Mouse (Mus musculus) gastrocnemius, postnatal 10 days (tissue): ENCODE results near the gene Slc16a3. TPM values are rescaled to one million over a fixed set of nuclear protein-coding genes. Genes with fewer than 3 reads are reported as not detected.

Experiments used
- total RNA-seq, 2 experiments: library from RNA; stranded (reverse); gene quantifications; 2 replicates each; pipeline ENCODE4 v1.2.3; 2021

The Slc16a3 gene
- total RNA-seq, 2 experiments from 2014 or later = 193 to 232 TPM

Other genes with a start within 250 kb of the Slc16a3 start
- 10 to 100 TPM; 34.9 to 35.6 TPM for gene Cenpx, start 234.7 kb upstream of the Slc16a3 start, total RNA-seq
- 10 to 100 TPM in 1 of 2 experiments, 1 to 10 TPM in 1; 7.7 to 10.1 TPM for gene Lrrc45, start 234.6 kb upstream of the Slc16a3 start, total RNA-seq
- gene Rac3, start 227.0 kb upstream of the Slc16a3 start, total RNA-seq = 1 to 10 TPM; 1.8 to 2.7 TPM
- gene Dcxr, start 221.2 kb upstream of the Slc16a3 start, total RNA-seq = 1 to 10 TPM; 3.4 to 3.7 TPM
- gene Cbr2, start 216.4 kb upstream of the Slc16a3 start, total RNA-seq = 10 to 100 TPM in 1 of 2 experiments, 1 to 10 TPM in 1; 9.9 to 10.8 TPM
- 10 to 100 TPM; 13.3 to 15.9 TPM for gene Hmga1b, start 185.7 kb upstream of the Slc16a3 start, total RNA-seq
- 1 to 10 TPM; 6.3 to 7.7 TPM for gene Rfng, start 164.3 kb upstream of the Slc16a3 start, total RNA-seq
- 10 to 100 TPM; 57.3 to 61.5 TPM for gene Gps1, start 164.2 kb upstream of the Slc16a3 start, total RNA-seq
- gene Dus1l, start 152.1 kb upstream of the Slc16a3 start, total RNA-seq = 10 to 100 TPM; 29.9 to 34.0 TPM
- gene Fasn, start 123.9 kb upstream of the Slc16a3 start, total RNA-seq = 10 to 100 TPM; 21.8 to 26.4 TPM
- gene Ccdc57, start 15.6 kb upstream of the Slc16a3 start, total RNA-seq = 1 to 10 TPM; 2.5 to 4.8 TPM
- 10 to 100 TPM; 67.8 to 77.3 TPM for gene Csnk1d, start 42.9 kb downstream of the Slc16a3 start, total RNA-seq
- gene Cd7, start 90.9 kb downstream of the Slc16a3 start, total RNA-seq = not detected
- not detected for gene Sectm1b, start 115.1 kb downstream of the Slc16a3 start, total RNA-seq
- gene Sectm1a, start 132.7 kb downstream of the Slc16a3 start, total RNA-seq = under 1 TPM in 1 of 2 experiments, not detected in 1; 0.14 TPM
- gene Tex19.2, start 170.2 kb downstream of the Slc16a3 start, total RNA-seq = not detected
- under 1 TPM in 1 of 2 experiments, not detected in 1; 0.14 TPM for gene Tex19.1, start 197.7 kb downstream of the Slc16a3 start, total RNA-seq
- 1 to 10 TPM; 2.2 to 3.2 TPM for gene Uts2r, start 211.8 kb downstream of the Slc16a3 start, total RNA-seq